Mouse (Mus musculus) small intestine, adult 2 months (tissue): Measurements from ENCODE around the gene Sec22a.

Source experiments
- CTCF ChIP-seq: fragments of 200-500 bp; IDR thresholded peaks from 2 replicates; pipeline ENCODE4 v1.5.1; 2012; ENCODE audit warnings: low read depth, mild to moderate bottlenecking, control low read depth, inconsistent platforms, low read length, moderate library complexity, mixed read lengths; ENCODE audit not compliant: insufficient replicate concordance, insufficient read length; ENCODE audit errors: extremely low read depth
- POLR2A ChIP-seq: fragments of 200-500 bp; IDR thresholded peaks from 2 replicates; pipeline ENCODE4 v1.6.1; 2012; ENCODE audit warnings: low read depth, mild to moderate bottlenecking, control low read depth, inconsistent platforms, low read length, moderate library complexity

- TF ChIP-seq CTCF (no peak), POLR2A (no peak)
These were observed 41.1 kb upstream of the Sec22a start for GRCm38 (mm10) chr16:35404864-35405263.
